Mouse (Mus musculus): ENCODE measurements around the gene Wdhd1.

DNA sequence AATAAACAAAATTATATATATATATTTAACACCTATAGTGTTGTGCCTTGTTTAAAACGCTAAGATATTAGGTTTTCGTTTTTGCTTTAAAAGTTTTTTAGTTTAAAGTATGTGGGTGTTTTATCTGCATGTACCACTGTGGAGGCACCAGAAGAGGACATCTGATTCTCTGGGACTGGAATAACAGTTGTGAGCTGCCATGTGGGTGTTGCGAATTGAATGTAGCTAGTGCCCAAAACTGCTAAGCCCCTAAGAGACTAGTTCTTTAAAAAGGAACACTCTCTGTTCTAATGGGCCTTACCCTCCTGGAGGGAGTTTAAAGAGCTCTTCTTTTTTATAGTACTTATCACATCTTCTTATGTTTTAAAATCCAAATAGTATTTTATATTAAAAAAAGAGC lies 11.8 kb downstream of the Wdhd1 start:
- TF ChIP-seq CTCF (IDR thresholded peaks at IDR 0.05; ENCODE audit: low read depth) (no peak), EP300 (IDR thresholded peaks at IDR 0.05; ENCODE audit: low read depth) (no peak)

Data from liver, embryonic 14.5 days (tissue).